Mouse (Mus musculus) embryo, embryonic 11 days (tissue): ENCODE data around the gene Cyfip1.
"Not testable (repeated sequence)": the region's sequence is repeated elsewhere in the genome, so short reads cannot be mapped to it uniquely, and the experiment has no call there.

ENCODE experiments used
- DNase-seq: peaks from one replicate; pipeline ENCODE4 v3.0.0-alpha.2; 2015

Cyfip1 gene

GRCm38 (mm10) chr7:55865750-55866416 lies 24.3 kb downstream of the Cyfip1 start:
- DNase-seq: no peak

GRCm38 (mm10) chr7:55868247-55868646 lies 26.7 kb downstream of the Cyfip1 start:
- no peak for DNase-seq

- no peak for DNase-seq
These were observed 27.7 kb downstream of the Cyfip1 start for GRCm38 (mm10) chr7:55869220-55869619.

GRCm38 (mm10) chr7:55870340-55871020 lies 28.9 kb downstream of the Cyfip1 start:
- DNase-seq: no peak

GRCm38 (mm10) chr7:55871476-55871875 lies 29.9 kb downstream of the Cyfip1 start:
- no peak for DNase-seq

- DNase-seq: no peak
These were observed 33.2 kb downstream of the Cyfip1 start for GRCm38 (mm10) chr7:55874703-55875102.

- no peak for DNase-seq
These were observed 36.2 kb downstream of the Cyfip1 start for GRCm38 (mm10) chr7:55877721-55878120.

- no peak for DNase-seq
These were observed 39.3 kb downstream of the Cyfip1 start for GRCm38 (mm10) chr7:55880882-55881281.

GRCm38 (mm10) chr7:55888603-55889002 lies 47.1 kb downstream of the Cyfip1 start:
- DNase-seq: no peak

GRCm38 (mm10) chr7:55889996-55890395 lies 48.5 kb downstream of the Cyfip1 start:
- no peak for DNase-seq

GRCm38 (mm10) chr7:55890731-55891130 lies 49.2 kb downstream of the Cyfip1 start:
- no peak for DNase-seq

- DNase-seq: no peak
These were observed 50.3 kb downstream of the Cyfip1 start for GRCm38 (mm10) chr7:55891797-55892196.

GRCm38 (mm10) chr7:55903766-55904165 lies 62.2 kb downstream of the Cyfip1 start:
- DNase-seq: no peak

GRCm38 (mm10) chr7:55905449-55905848 lies 63.9 kb downstream of the Cyfip1 start:
- no peak for DNase-seq

GRCm38 (mm10) chr7:55909519-55909918 lies 68.0 kb downstream of the Cyfip1 start:
- DNase-seq: no peak

GRCm38 (mm10) chr7:55910356-55910755 lies 68.8 kb downstream of the Cyfip1 start:
- no peak for DNase-seq

- DNase-seq: peak; percentile 5
These were observed 69.8 kb downstream of the Cyfip1 start for GRCm38 (mm10) chr7:55911371-55911770.

GRCm38 (mm10) chr7:55912118-55912517 lies 70.6 kb downstream of the Cyfip1 start:
- DNase-seq: no peak

- DNase-seq: not testable (repeated sequence)
These were observed 76.8 kb downstream of the Cyfip1 start for GRCm38 (mm10) chr7:55918365-55918764.

GRCm38 (mm10) chr7:55927262-55927661 lies 85.7 kb downstream of the Cyfip1 start:
- no peak for DNase-seq

GRCm38 (mm10) chr7:55928649-55929048 lies 87.1 kb downstream of the Cyfip1 start:
- no peak for DNase-seq

GRCm38 (mm10) chr7:55935025-55935424 lies 93.5 kb downstream of the Cyfip1 start:
- no peak for DNase-seq

GRCm38 (mm10) chr7:55938341-55938740 lies 96.8 kb downstream of the Cyfip1 start:
- no peak for DNase-seq

GRCm38 (mm10) chr7:55956054-55956453 lies 114.5 kb downstream of the Cyfip1 start:
- no peak for DNase-seq

GRCm38 (mm10) chr7:55957178-55957577 lies 115.6 kb downstream of the Cyfip1 start:
- no peak for DNase-seq
